Mouse (Mus musculus): ENCODE results near the gene Ubr7. TPM values are rescaled to one million over a fixed set of nuclear protein-coding genes. Genes with fewer than 3 reads are reported as not detected.

Gene Ubr7
- polyA plus RNA-seq, 1 experiment from 2014 or later = 34.7 TPM

- Histone ChIP-seq H3K9me3 (replicated peaks; ENCODE audit: control insufficient read depth, low read length, poor library complexity, severe bottlenecking) (no peaks in the 10 kb centered on the region), H3K27me3 (ENCODE audit: control insufficient read depth, insufficient read depth, low read depth, low read length) (no peaks in the 10 kb centered on the region), H3K4me1 (ENCODE audit: control insufficient read depth, insufficient read depth, low read length) (peaks cover 14% of the 10 kb centered on the region), H3K4me3 (ENCODE audit: low read depth, low read length) (no peak overlapping the region), H3K27ac (ENCODE audit: low read length) (no peak overlapping the region), H3K36me3 (ENCODE audit: control insufficient read depth, insufficient read depth, low read length) (no peaks in the 10 kb centered on the region), H3K4me2 (ENCODE audit: low read length) (no peak overlapping the region), H3K9ac (ENCODE audit: low read depth, low read length) (no peak overlapping the region)
- 79% methylated on average over 5 of the region's 5 CpGs for WGBS
- no peak for ATAC-seq
Observed at GRCm38 (mm10) chr12:102739096-102739495, 18.7 kb upstream of the Ubr7 start.

GRCm38 (mm10) chr12:102740285-102740684 is 17.5 kb upstream of the Ubr7 start:
- 62% methylated on average over 3 of the region's 3 CpGs for WGBS
- Histone ChIP-seq H3K4me1 (ENCODE audit: control insufficient read depth, insufficient read depth, low read length) (peaks cover 23% of the 10 kb centered on the region), H3K36me3 (ENCODE audit: control insufficient read depth, insufficient read depth, low read length) (no peaks in the 10 kb centered on the region)

GRCm38 (mm10) chr12:102742056-102742455 is 15.7 kb upstream of the Ubr7 start:
- peaks cover 23% of the 10 kb centered on the region for H3K4me1 ChIP-seq (ENCODE audit: control insufficient read depth, insufficient read depth, low read length)
- no peak overlapping the region for H3K4me3 ChIP-seq (ENCODE audit: low read depth, low read length)
- no peaks in the 10 kb centered on the region for H3K36me3 ChIP-seq (ENCODE audit: control insufficient read depth, insufficient read depth, low read length)
- peak overlapping the region; percentile 97; the same call in 1 of the 2 replicates for H3K4me2 ChIP-seq (ENCODE audit: low read length)
- no peak overlapping the region for H3K27ac ChIP-seq (ENCODE audit: low read length)
- peak overlapping the region; percentile 94; the same call in 1 of the 2 replicates for H3K9ac ChIP-seq (ENCODE audit: low read depth, low read length)
- 87% methylated on average over 7 of the region's 7 CpGs for WGBS
- no peak for ATAC-seq
- H3K27me3 ChIP-seq (ENCODE audit: control insufficient read depth, insufficient read depth, low read depth, low read length) = no peaks in the 10 kb centered on the region
- no peaks in the 10 kb centered on the region for H3K9me3 ChIP-seq (replicated peaks; ENCODE audit: control insufficient read depth, low read length, poor library complexity, severe bottlenecking)

More at GRCm38 (mm10) chr12:102740285-102740684, 17.5 kb upstream of the Ubr7 start:
- H3K27ac ChIP-seq (ENCODE audit: low read length) = no peak overlapping the region
- no peak overlapping the region for H3K4me3 ChIP-seq (ENCODE audit: low read depth, low read length)
- H3K4me2 ChIP-seq (ENCODE audit: low read length) = no peak overlapping the region
- H3K9ac ChIP-seq (ENCODE audit: low read depth, low read length) = no peak overlapping the region
- H3K9me3 ChIP-seq (replicated peaks; ENCODE audit: control insufficient read depth, low read length, poor library complexity, severe bottlenecking) = no peaks in the 10 kb centered on the region
- no peaks in the 10 kb centered on the region for H3K27me3 ChIP-seq (ENCODE audit: control insufficient read depth, insufficient read depth, low read depth, low read length)
- ATAC-seq = no peak

GRCm38 (mm10) chr12:102743036-102743588 is 14.7 kb upstream of the Ubr7 start:
- Histone ChIP-seq H3K4me2 (ENCODE audit: low read length) (peak overlapping the region; percentile 97), H3K4me1 (ENCODE audit: control insufficient read depth, insufficient read depth, low read length) (peaks cover 23% of the 10 kb centered on the region), H3K27me3 (ENCODE audit: control insufficient read depth, insufficient read depth, low read depth, low read length) (no peaks in the 10 kb centered on the region), H3K4me3 (ENCODE audit: low read depth, low read length) (peak overlapping the region; percentile 86), H3K36me3 (ENCODE audit: control insufficient read depth, insufficient read depth, low read length) (no peaks in the 10 kb centered on the region), H3K27ac (ENCODE audit: low read length) (peak overlapping the region; percentile 94), H3K9ac (ENCODE audit: low read depth, low read length) (peak overlapping the region; percentile 94), H3K9me3 (replicated peaks; ENCODE audit: control insufficient read depth, low read length, poor library complexity, severe bottlenecking) (no peaks in the 10 kb centered on the region)
- peak; percentile 83 for ATAC-seq
- under 1% methylated on average over 33 of the region's 33 CpGs for WGBS

GRCm38 (mm10) chr12:102743589-102744574 is 13.9 kb upstream of the Ubr7 start, which contains the start of the genes Moap1 and Tmem251:
Gene Moap1, minus strand, starts transcription at chr12:102743661.
Gene Tmem251, plus strand, starts transcription at chr12:102743762.
- Histone ChIP-seq H3K9ac (ENCODE audit: low read depth, low read length) (peak within 1 kb of the TSS; percentile 94), H3K4me2 (ENCODE audit: low read length) (peak within 1 kb of the TSS; percentile 97), H3K4me3 (ENCODE audit: low read depth, low read length) (peak within 1 kb of the TSS; percentile 86), H3K27ac (ENCODE audit: low read length) (peak within 1 kb of the TSS; percentile 94), H3K4me1 (ENCODE audit: control insufficient read depth, insufficient read depth, low read length) (peaks cover 23% of the 10 kb centered on the region), H3K36me3 (ENCODE audit: control insufficient read depth, insufficient read depth, low read length) (no peaks in the 10 kb centered on the region), H3K9me3 (replicated peaks; ENCODE audit: control insufficient read depth, low read length, poor library complexity, severe bottlenecking) (no peaks in the 10 kb centered on the region), H3K27me3 (ENCODE audit: control insufficient read depth, insufficient read depth, low read depth, low read length) (no peaks in the 10 kb centered on the region)
- peak; percentile 97 for ATAC-seq
- under 1% methylated on average over 63 of the region's 63 CpGs for WGBS

- no peak overlapping the region for H3K4me3 ChIP-seq (ENCODE audit: low read depth, low read length)
- H3K9ac ChIP-seq (ENCODE audit: low read depth, low read length) = no peak overlapping the region
- WGBS = 64% methylated on average over 6 of the region's 6 CpGs
Observed at GRCm38 (mm10) chr12:102744839-102745238, 12.9 kb upstream of the Ubr7 start.

GRCm38 (mm10) chr12:102748256-102748655 is 9.5 kb upstream of the Ubr7 start:
- ATAC-seq = no peak
- Histone ChIP-seq H3K27me3 (ENCODE audit: control insufficient read depth, insufficient read depth, low read depth, low read length) (no peaks in the 10 kb centered on the region), H3K4me3 (ENCODE audit: low read depth, low read length) (no peak overlapping the region), H3K36me3 (ENCODE audit: control insufficient read depth, insufficient read depth, low read length) (peaks cover 3% of the 10 kb centered on the region; the same call in 1 of the 2 replicates), H3K27ac (ENCODE audit: low read length) (no peak overlapping the region), H3K9me3 (replicated peaks; ENCODE audit: control insufficient read depth, low read length, poor library complexity, severe bottlenecking) (no peaks in the 10 kb centered on the region), H3K4me1 (ENCODE audit: control insufficient read depth, insufficient read depth, low read length) (peaks cover 9% of the 10 kb centered on the region), H3K4me2 (ENCODE audit: low read length) (no peak overlapping the region), H3K9ac (ENCODE audit: low read depth, low read length) (no peak overlapping the region)
- 88% methylated on average over 3 of the region's 3 CpGs for WGBS

More at GRCm38 (mm10) chr12:102744839-102745238, 12.9 kb upstream of the Ubr7 start:
- ATAC-seq = no peak
- Histone ChIP-seq H3K4me2 (ENCODE audit: low read length) (peak overlapping the region; percentile 97), H3K27me3 (ENCODE audit: control insufficient read depth, insufficient read depth, low read depth, low read length) (no peaks in the 10 kb centered on the region), H3K4me1 (ENCODE audit: control insufficient read depth, insufficient read depth, low read length) (peaks cover 23% of the 10 kb centered on the region), H3K27ac (ENCODE audit: low read length) (no peak overlapping the region), H3K36me3 (ENCODE audit: control insufficient read depth, insufficient read depth, low read length) (peaks cover 3% of the 10 kb centered on the region; the same call in 1 of the 2 replicates), H3K9me3 (replicated peaks; ENCODE audit: control insufficient read depth, low read length, poor library complexity, severe bottlenecking) (no peaks in the 10 kb centered on the region)

- Histone ChIP-seq H3K27ac (ENCODE audit: low read length) (no peak overlapping the region), H3K36me3 (ENCODE audit: control insufficient read depth, insufficient read depth, low read length) (no peaks in the 10 kb centered on the region), H3K4me2 (ENCODE audit: low read length) (peak overlapping the region; percentile 64), H3K4me3 (ENCODE audit: low read depth, low read length) (peak overlapping the region; percentile 88), H3K27me3 (ENCODE audit: control insufficient read depth, insufficient read depth, low read depth, low read length) (no peaks in the 10 kb centered on the region), H3K9ac (ENCODE audit: low read depth, low read length) (no peak overlapping the region; the same call in 1 of the 2 replicates), H3K4me1 (ENCODE audit: control insufficient read depth, insufficient read depth, low read length) (peaks cover 20% of the 10 kb centered on the region), H3K9me3 (replicated peaks; ENCODE audit: control insufficient read depth, low read length, poor library complexity, severe bottlenecking) (no peaks in the 10 kb centered on the region)
- WGBS = 85% methylated on average over 7 of the region's 7 CpGs
- ATAC-seq = no peak
Observed at GRCm38 (mm10) chr12:102756304-102756703, 1.5 kb upstream of the Ubr7 start.

Measured in midbrain, embryonic 16.5 days (tissue).